8 mouse cellular contexts compared by ENCODE assay signal in genomic region chr11:109347242-109347959, GRCm38 (mm10). TPM values are rescaled to one million over a fixed set of nuclear protein-coding genes. Genes with fewer than 3 reads are reported as not detected.
DNase-seq lines count a peak whose midpoint lies in the region; ATAC-seq lines count a peak whose summit lies in the region.

No protein-coding gene starts in this region.

- peaks cover 23% of the 10 kb centered on the region for H3K4me1 ChIP-seq in forebrain, embryonic 13.5 days
- no peaks in the 10 kb centered on the region for H3K4me1 ChIP-seq in forebrain, embryonic 11.5 days (replicated peaks; ENCODE audit: control insufficient read depth, insufficient read depth, low read length)
- H3K4me1 ChIP-seq in limb, embryonic 15.5 days: peaks cover 19% of the 10 kb centered on the region
- H3K4me1 ChIP-seq in stomach, embryonic 16.5 days (ENCODE audit: control insufficient read depth, insufficient read depth, low read length): peaks cover 50% of the 10 kb centered on the region

- no peaks in the 10 kb centered on the region for H3K27me3 ChIP-seq in forebrain, embryonic 13.5 days
- no peaks in the 10 kb centered on the region for H3K27me3 ChIP-seq in forebrain, embryonic 11.5 days (ENCODE audit: control insufficient read depth, insufficient read depth, low read length)
- H3K27me3 ChIP-seq in limb, embryonic 15.5 days: no peaks in the 10 kb centered on the region
- H3K27me3 ChIP-seq in stomach, embryonic 16.5 days (ENCODE audit: control insufficient read depth, insufficient read depth, low read length): no peaks in the 10 kb centered on the region

- no peaks in the 10 kb centered on the region for H3K36me3 ChIP-seq in forebrain, embryonic 13.5 days (ENCODE audit: poor library complexity, severe bottlenecking)
- H3K36me3 ChIP-seq in forebrain, embryonic 11.5 days (ENCODE audit: control insufficient read depth, insufficient read depth, low read length): no peaks in the 10 kb centered on the region
- no peaks in the 10 kb centered on the region for H3K36me3 ChIP-seq in limb, embryonic 15.5 days
- H3K36me3 ChIP-seq in stomach, embryonic 16.5 days (ENCODE audit: control insufficient read depth, insufficient read depth, low read length): no peaks in the 10 kb centered on the region

- H3K4me3 ChIP-seq in forebrain, embryonic 13.5 days: no peak overlapping the region
- H3K4me3 ChIP-seq in forebrain, embryonic 11.5 days (ENCODE audit: low read depth, low read length): no peak overlapping the region
- no peak overlapping the region for H3K4me3 ChIP-seq in limb, embryonic 15.5 days
- H3K4me3 ChIP-seq in stomach, embryonic 16.5 days (replicated peaks; ENCODE audit: low read length): 0 out of 2 replicates have a peak overlapping the region, but pooled peaks have one; percentile 3

- H3K27ac ChIP-seq in forebrain, embryonic 13.5 days: peak overlapping the region; percentile 40; the same call in 1 of the 2 replicates
- no peak overlapping the region for H3K27ac ChIP-seq in forebrain, embryonic 11.5 days (ENCODE audit: low read depth, low read length)
- peak overlapping the region; percentile 48 for H3K27ac ChIP-seq in limb, embryonic 15.5 days
- peak overlapping the region; percentile 95 for H3K27ac ChIP-seq in stomach, embryonic 16.5 days (ENCODE audit: low read length)

- peak; percentile 75; the same call in 1 of the 2 replicates for ATAC-seq in forebrain, embryonic 13.5 days
- no peak for ATAC-seq in forebrain, embryonic 11.5 days (replicated peaks; ENCODE audit: low FRiP score)
- ATAC-seq in granulocyte monocyte progenitor cell, adult 5-6 weeks (replicated peaks; ENCODE audit: poor library complexity, severe bottlenecking): peak; percentile 40
- no peak for ATAC-seq in limb, embryonic 15.5 days (ENCODE audit: insufficient number of reproducible peaks, low FRiP score, low TSS enrichment, low read depth)
- peak; percentile 50; the same call in 1 of the 2 replicates for ATAC-seq in monocyte, adult 5-6 weeks (replicated peaks; ENCODE audit: insufficient number of reproducible peaks, low FRiP score, low TSS enrichment, poor library complexity, severe bottlenecking)
- ATAC-seq in stomach, embryonic 16.5 days (ENCODE audit: insufficient read depth, low FRiP score): peak; percentile 81

- no peak overlapping the region for H3K4me2 ChIP-seq in forebrain, embryonic 13.5 days
- no peak overlapping the region for H3K4me2 ChIP-seq in forebrain, embryonic 11.5 days (ENCODE audit: low read depth, low read length, severe bottlenecking)
- 0 out of 2 replicates have a peak overlapping the region, but pooled peaks have one; percentile 6 for H3K4me2 ChIP-seq in limb, embryonic 15.5 days
- H3K4me2 ChIP-seq in stomach, embryonic 16.5 days (ENCODE audit: low read depth, low read length): peak overlapping the region; percentile 39

- 72% methylated on average over 10 of the region's 10 CpGs for whole genome bisulfite sequencing in forebrain, embryonic 13.5 days
- 82% methylated on average over 10 of the region's 10 CpGs for WGBS in forebrain, embryonic 11.5 days
- 43% methylated on average over 10 of the region's 10 CpGs for whole genome bisulfite sequencing in limb, embryonic 15.5 days
- 12% methylated on average over 10 of the region's 10 CpGs for WGBS in stomach, embryonic 16.5 days

- H3K9me3 ChIP-seq in forebrain, embryonic 13.5 days (replicated peaks): no peaks in the 10 kb centered on the region
- H3K9me3 ChIP-seq in forebrain, embryonic 11.5 days (ENCODE audit: control insufficient read depth, low read length): no peaks in the 10 kb centered on the region
- no peaks in the 10 kb centered on the region for H3K9me3 ChIP-seq in limb, embryonic 15.5 days
- H3K9me3 ChIP-seq in stomach, embryonic 16.5 days (replicated peaks; ENCODE audit: control insufficient read depth, low read length): no peaks in the 10 kb centered on the region

- H3K9ac ChIP-seq in forebrain, embryonic 13.5 days: no peak overlapping the region
- no peak overlapping the region for H3K9ac ChIP-seq in forebrain, embryonic 11.5 days (ENCODE audit: low read length)
- no peak overlapping the region for H3K9ac ChIP-seq in limb, embryonic 15.5 days
- H3K9ac ChIP-seq in stomach, embryonic 16.5 days (ENCODE audit: low read length): no peak overlapping the region

- DNase-seq in forebrain, embryonic 11.5 days (ENCODE audit: low spot score): no peak
- DNase-seq in cerebellum, postnatal 10 days: peak; percentile 91 to 95
- DNase-seq in kidney, adult 11 months: peak; percentile 87

RNA-seq across cellular contexts. Expression of gene Gna13, which starts 15.2 kb away (rescaled TPM):
- polyA plus RNA-seq in forebrain, embryonic 13.5 days (2015; fragmentation: Nextera tagmentation; extraction: Ambion mirVana): 16.3 and 16.8 TPM in 2 replicates
- polyA plus RNA-seq in forebrain, embryonic 11.5 days (2014; fragmentation: Nextera tagmentation; extraction: Ambion mirVana): 23.2 and 24.2 TPM in 2 replicates
- total RNA-seq in granulocyte monocyte progenitor cell, adult 5-6 weeks (2014; fragmentation: Nextera tagmentation): 34.6 and 38.5 TPM in 2 replicates
- total RNA-seq in granulocyte monocyte progenitor cell, adult 5-6 weeks (2017): 40.6 and 43.5 TPM in 2 replicates
- 20.4 and 23.7 TPM in 2 replicates for polyA plus RNA-seq in limb, embryonic 15.5 days (2015; fragmentation: Nextera tagmentation; extraction: Ambion mirVana)
- total RNA-seq in monocyte, adult 5-6 weeks (2017): 71.1 to 88.8 TPM (median 81.3 TPM) in 3 replicates
- polyA plus RNA-seq in stomach, embryonic 16.5 days (2015; fragmentation: Nextera tagmentation; extraction: Ambion mirVana): 28.8 and 32.8 TPM in 2 replicates

RNA-seq across cellular contexts. Expression of gene Rgs9, which starts 49.5 kb away (rescaled TPM):
- 3.0 and 3.5 TPM in 2 replicates for polyA plus RNA-seq in forebrain, embryonic 13.5 days (2015; fragmentation: Nextera tagmentation; extraction: Ambion mirVana)
- polyA plus RNA-seq in forebrain, embryonic 11.5 days (2014; fragmentation: Nextera tagmentation; extraction: Ambion mirVana): 1.4 and 1.6 TPM in 2 replicates
- total RNA-seq in granulocyte monocyte progenitor cell, adult 5-6 weeks (2014; fragmentation: Nextera tagmentation): not detected in 2 replicates
- not detected in 2 replicates for total RNA-seq in granulocyte monocyte progenitor cell, adult 5-6 weeks (2017)
- polyA plus RNA-seq in limb, embryonic 15.5 days (2015; fragmentation: Nextera tagmentation; extraction: Ambion mirVana): 3.3 and 3.4 TPM in 2 replicates
- total RNA-seq in monocyte, adult 5-6 weeks (2017): 0.19 to 0.78 TPM in 2 of 3 replicates, not detected in the other
- 2.1 and 2.3 TPM in 2 replicates for polyA plus RNA-seq in stomach, embryonic 16.5 days (2015; fragmentation: Nextera tagmentation; extraction: Ambion mirVana)

Comparison
In these comparisons a context has a peak if more than half of its experiments do, and no peak if none do; other contexts are left out.
1. ATAC-seq: peak in forebrain, embryonic 13.5 days (single experiment), granulocyte monocyte progenitor cell, adult 5-6 weeks (single experiment), monocyte, adult 5-6 weeks (single experiment) and stomach, embryonic 16.5 days (single experiment); none in forebrain, embryonic 11.5 days (single experiment) and limb, embryonic 15.5 days (single experiment).
2. H3K4me2 ChIP-seq: peak in limb, embryonic 15.5 days (single experiment) and stomach, embryonic 16.5 days (single experiment); none in forebrain, embryonic 13.5 days (single experiment) and forebrain, embryonic 11.5 days (single experiment).